Mouse (Mus musculus) ES-Bruce4 (cell line): Measurements from ENCODE around the gene Dclre1b. TPM values are rescaled to one million over a fixed set of nuclear protein-coding genes. Genes with fewer than 3 reads are reported as not detected.
"Not testable (repeated sequence)": the region's sequence is repeated elsewhere in the genome, so short reads cannot be mapped to it uniquely, and the experiment has no call there.

Experiments
- H3K27ac ChIP-seq: 2 replicates; pipeline ENCODE4 v1.5.1; 2012; ENCODE audit warnings: low read length, inconsistent platforms; ENCODE audit not compliant: insufficient read depth
- H3K27me3 ChIP-seq: 2 replicates; pipeline ENCODE4 v1.6.1; 2012; ENCODE audit warnings: mild to moderate bottlenecking, low read length, inconsistent platforms; ENCODE audit not compliant: control insufficient read depth, poor library complexity, insufficient read depth, severe bottlenecking
- H3K36me3 ChIP-seq: 2 replicates; pipeline ENCODE4 v1.6.1; 2012; ENCODE audit warnings: inconsistent platforms, mild to moderate bottlenecking, low read length, moderate library complexity; ENCODE audit not compliant: control insufficient read depth, poor library complexity, insufficient read depth, severe bottlenecking
- H3K4me1 ChIP-seq: one replicate; pipeline ENCODE4 v1.8.1; 2011; ENCODE audit warnings: low read length; ENCODE audit not compliant: control insufficient read depth, insufficient read depth
- H3K4me3 ChIP-seq: 2 replicates; pipeline ENCODE4 v1.5.1; 2011; ENCODE audit warnings: low read depth, mild to moderate bottlenecking, low read length
- H3K9ac ChIP-seq: 2 replicates; pipeline ENCODE4 v1.6.1; 2012; ENCODE audit warnings: low read depth, mild to moderate bottlenecking, inconsistent platforms; ENCODE audit not compliant: poor library complexity, severe bottlenecking
- H3K9me3 ChIP-seq: replicated peaks from 2 replicates; pipeline ENCODE4 v1.6.1; 2012; ENCODE audit warnings: mild to moderate bottlenecking, low read length, inconsistent platforms; ENCODE audit not compliant: control insufficient read depth, poor library complexity, insufficient read depth, severe bottlenecking
- CTCF ChIP-seq: IDR thresholded peaks from one replicate; pipeline ENCODE4 v1.8.1; 2011; ENCODE audit warnings: low read depth, low read length
- EP300 ChIP-seq: IDR thresholded peaks from 2 replicates; pipeline ENCODE4 v1.6.1; 2011; ENCODE audit warnings: low read depth, low read length; ENCODE audit not compliant: insufficient read depth
- POLR2A ChIP-seq: IDR thresholded peaks from one replicate; pipeline ENCODE4 v1.8.1; 2011; ENCODE audit warnings: low read length; ENCODE audit not compliant: insufficient read depth
- polyA plus RNA-seq: library from polyadenylated mRNA; stranded (reverse); fragments of >200 nt; gene quantifications from 2 replicates; pipeline ENCODE4 v1.2.4, GENCODE M21; 2011; ENCODE audit warnings: low read depth; ENCODE audit not compliant: missing spikeins, insufficient read depth, insufficient read length

The Dclre1b gene
- polyA plus RNA-seq, 1 experiment, result 9.3 TPM

GRCm38 (mm10) chr3:103836453-103836852 is 27.2 kb upstream of the Dclre1b start:
- no peak overlapping the region for H3K4me3 ChIP-seq
- no peak overlapping the region for H3K27ac ChIP-seq
- H3K4me1 ChIP-seq, result no peaks in the 10 kb centered on the region
- no peaks in the 10 kb centered on the region for H3K36me3 ChIP-seq
- peaks cover 9% of the 10 kb centered on the region for H3K9me3 ChIP-seq
- H3K9ac ChIP-seq, result no peak overlapping the region
- H3K27me3 ChIP-seq, result no peaks in the 10 kb centered on the region
- TF ChIP-seq EP300, result no peak
- TF ChIP-seq CTCF, result no peak
- no peak for TF ChIP-seq POLR2A

GRCm38 (mm10) chr3:103835951-103836310 is 26.7 kb upstream of the Dclre1b start:
- no peaks in the 10 kb centered on the region for H3K4me1 ChIP-seq
- H3K4me3 ChIP-seq, result no peak overlapping the region
- H3K9ac ChIP-seq, result no peak overlapping the region
- TF ChIP-seq CTCF (no peak), EP300 (no peak), POLR2A (no peak)
- no peaks in the 10 kb centered on the region for H3K27me3 ChIP-seq
- H3K27ac ChIP-seq, result no peak overlapping the region
- H3K9me3 ChIP-seq, result peaks cover 4% of the 10 kb centered on the region
- H3K36me3 ChIP-seq, result no peaks in the 10 kb centered on the region

GRCm38 (mm10) chr3:103835272-103835950 is 26.2 kb upstream of the Dclre1b start:
- TF ChIP-seq CTCF (no peak), EP300 (no peak), POLR2A (no peak)

GRCm38 (mm10) chr3:103834001-103834400 is 24.8 kb upstream of the Dclre1b start:
- H3K9ac ChIP-seq, result no peak overlapping the region
- no peaks in the 10 kb centered on the region for H3K4me1 ChIP-seq
- H3K27ac ChIP-seq, result no peak overlapping the region
- H3K27me3 ChIP-seq, result no peaks in the 10 kb centered on the region
- H3K36me3 ChIP-seq, result no peaks in the 10 kb centered on the region
- H3K4me3 ChIP-seq, result no peak overlapping the region
- TF ChIP-seq EP300, result no peak
- no peak for TF ChIP-seq CTCF
- TF ChIP-seq POLR2A, result no peak
- H3K9me3 ChIP-seq, result no peaks in the 10 kb centered on the region

More at GRCm38 (mm10) chr3:103835272-103835950, 26.2 kb upstream of the Dclre1b start:
- H3K36me3 ChIP-seq, result no peaks in the 10 kb centered on the region
- H3K27me3 ChIP-seq, result no peaks in the 10 kb centered on the region
- H3K4me3 ChIP-seq, result no peak overlapping the region
- no peaks in the 10 kb centered on the region for H3K4me1 ChIP-seq
- no peaks in the 10 kb centered on the region for H3K9me3 ChIP-seq
- no peak overlapping the region for H3K9ac ChIP-seq
- no peak overlapping the region for H3K27ac ChIP-seq

- no peak within 1 kb of the TSS for H3K9ac ChIP-seq
- H3K9me3 ChIP-seq, result no peaks in the 10 kb centered on the region
- no peaks in the 10 kb centered on the region for H3K36me3 ChIP-seq
- H3K27ac ChIP-seq, result no peak within 1 kb of the TSS
- no peak within 1 kb of the TSS for H3K4me3 ChIP-seq
- no peak for TF ChIP-seq POLR2A
- no peak for TF ChIP-seq CTCF
- TF ChIP-seq EP300, result no peak
- no peaks in the 10 kb centered on the region for H3K4me1 ChIP-seq
- no peaks in the 10 kb centered on the region for H3K27me3 ChIP-seq
Measured at GRCm38 (mm10) chr3:103832426-103832825, 23.2 kb upstream of the Dclre1b start, which contains the start of gene Bcl2l15. Bcl2l15 (plus strand) TSS chr3:103832601.

GRCm38 (mm10) chr3:103831146-103831545 is 21.9 kb upstream of the Dclre1b start:
- no peaks in the 10 kb centered on the region for H3K36me3 ChIP-seq
- H3K27ac ChIP-seq, result no peak overlapping the region
- no peak overlapping the region for H3K9ac ChIP-seq
- no peaks in the 10 kb centered on the region for H3K9me3 ChIP-seq
- H3K27me3 ChIP-seq, result no peaks in the 10 kb centered on the region
- H3K4me3 ChIP-seq, result no peak overlapping the region
- no peak for TF ChIP-seq POLR2A
- TF ChIP-seq CTCF, result no peak
- TF ChIP-seq EP300, result no peak
- H3K4me1 ChIP-seq, result no peaks in the 10 kb centered on the region

- not testable (repeated sequence) for H3K9ac ChIP-seq, H3K27me3 ChIP-seq, H3K9me3 ChIP-seq, H3K36me3 ChIP-seq, H3K4me3 ChIP-seq, H3K27ac ChIP-seq, H3K4me1 ChIP-seq
Measured at GRCm38 (mm10) chr3:103830681-103831080, 21.4 kb upstream of the Dclre1b start.
